ENCODE assay signal across 8 mouse cellular contexts in genomic region chr7:15982729-15983407, GRCm38 (mm10). TPM values are rescaled to one million over a fixed set of nuclear protein-coding genes. Genes with fewer than 3 reads are reported as not detected.
DNase-seq lines count a peak whose midpoint lies in the region; ATAC-seq and TF ChIP-seq lines count a peak whose summit lies in the region.
"Had no signal": no experiment of that assay in that cellular context is flagged by ENCODE, and none has a peak within 500 bp of the region (broad histone marks: within the 10 kb centered on the region; RNA-seq: fewer than 3 reads in every experiment).

No protein-coding gene starts in this region.

- WGBS in liver, postnatal 0 days (ENCODE audit: insufficient replicate concordance), result 21% methylated on average over 4 of the region's 4 CpGs

- H3K36me3 ChIP-seq in ES-Bruce4 (ENCODE audit: control insufficient read depth, insufficient read depth, low read length, poor library complexity, severe bottlenecking), result no peaks in the 10 kb centered on the region
- H3K36me3 ChIP-seq in liver, postnatal 0 days (replicated peaks; ENCODE audit: insufficient read depth, low read length), result peaks cover 28% of the 10 kb centered on the region

- H3K9ac ChIP-seq in ES-Bruce4 (ENCODE audit: low read depth, poor library complexity, severe bottlenecking), result no peak overlapping the region
- H3K9ac ChIP-seq in liver, postnatal 0 days (replicated peaks), result no peak overlapping the region

- TF ChIP-seq EP300 in ES-Bruce4 (IDR thresholded peaks at IDR 0.05; ENCODE audit: insufficient read depth, low read depth, low read length), result no peak
- TF ChIP-seq EP300 in liver, postnatal 0 days (IDR thresholded peaks at IDR 0.05; ENCODE audit: low read depth), result no peak

- peak in 1 of 2 experiments; percentile 52 for DNase-seq in layer of hippocampus, adult 2 months (ENCODE audit: low spot score in 2 of 2)
- no peak for DNase-seq in layer of hippocampus, adult 9-11 months
- DNase-seq in T-cell, adult 2 months (ENCODE audit: low spot score), result peak; percentile 55
- no peak for DNase-seq in liver, postnatal 0 days
- no peak for DNase-seq in urinary bladder, postnatal 25 days (ENCODE audit: low spot score)
- DNase-seq in right cerebral cortex, postnatal 25 days, result no peak

- TF ChIP-seq CTCF in layer of hippocampus, adult 2 months (conservative IDR thresholded peaks at IDR 0.05), result peak; percentile 94
- TF ChIP-seq CTCF in ES-Bruce4 (IDR thresholded peaks at IDR 0.05; ENCODE audit: low read depth, low read length), result peak; percentile 6
- peak; percentile 85 for TF ChIP-seq CTCF in liver, postnatal 0 days (IDR thresholded peaks at IDR 0.05; ENCODE audit: low read depth)

- peak overlapping the region; percentile 72 for H3K27ac ChIP-seq in layer of hippocampus, adult 2 months
- no peak overlapping the region for H3K27ac ChIP-seq in ES-Bruce4 (ENCODE audit: insufficient read depth, low read length)
- H3K27ac ChIP-seq in liver, postnatal 0 days (ENCODE audit: low read depth), result no peak overlapping the region
- H3K27ac ChIP-seq: macrophage had no signal

- no peak for ATAC-seq in liver, postnatal 0 days

- H3K9me3 ChIP-seq in ES-Bruce4 (replicated peaks; ENCODE audit: control insufficient read depth, insufficient read depth, low read length, poor library complexity, severe bottlenecking), result no peaks in the 10 kb centered on the region
- no peaks in the 10 kb centered on the region for H3K9me3 ChIP-seq in liver, postnatal 0 days (ENCODE audit: low read length)

- H3K27me3 ChIP-seq in ES-Bruce4 (ENCODE audit: control insufficient read depth, insufficient read depth, low read length, poor library complexity, severe bottlenecking), result no peaks in the 10 kb centered on the region
- H3K27me3 ChIP-seq in liver, postnatal 0 days (ENCODE audit: insufficient read depth, low read length), result no peaks in the 10 kb centered on the region

- no peak overlapping the region for H3K4me2 ChIP-seq in liver, postnatal 0 days (ENCODE audit: low read depth, low read length)

- peaks cover 4% of the 10 kb centered on the region for H3K4me1 ChIP-seq in ES-Bruce4 (ENCODE audit: control insufficient read depth, insufficient read depth, low read length)
- peaks cover 14% of the 10 kb centered on the region; the same call in 1 of the 2 replicates for H3K4me1 ChIP-seq in liver, postnatal 0 days (ENCODE audit: insufficient read depth)

- TF ChIP-seq POLR2A in ES-Bruce4 (IDR thresholded peaks at IDR 0.05; ENCODE audit: insufficient read depth, low read length), result no peak

- H3K4me3 ChIP-seq in layer of hippocampus, adult 2 months, result no peak overlapping the region
- H3K4me3 ChIP-seq in ES-Bruce4 (ENCODE audit: low read depth, low read length), result no peak overlapping the region
- H3K4me3 ChIP-seq in liver, postnatal 0 days (ENCODE audit: low read depth, low read length), result no peak overlapping the region

RNA-seq across cellular contexts. Expression of gene Ehd2, which starts 15.5 kb away (rescaled TPM):
- total RNA-seq in layer of hippocampus, adult 2 months (2021), result 1 to 10 TPM; 6.7 to 7.3 TPM
- polyA plus RNA-seq in ES-Bruce4 (2011; ENCODE audit: insufficient read depth, insufficient read length, low read depth, missing spikeins), result 4.6 and 4.9 TPM in 2 replicates
- 1.9 and 2.7 TPM in 2 replicates for polyA plus RNA-seq in liver, postnatal 0 days (2015; fragmentation: Nextera tagmentation; extraction: Ambion mirVana)
- polyA plus RNA-seq: macrophage had no signal

RNA-seq across cellular contexts. Expression of gene Nop53, which starts 37.0 kb away (rescaled TPM):
- total RNA-seq in layer of hippocampus, adult 2 months (2021), result 100 to 1,000 TPM; 115 to 121 TPM
- polyA plus RNA-seq in ES-Bruce4 (2011; ENCODE audit: insufficient read depth, insufficient read length, low read depth, missing spikeins), result 283 and 299 TPM in 2 replicates
- polyA plus RNA-seq in liver, postnatal 0 days (2015; fragmentation: Nextera tagmentation; extraction: Ambion mirVana), result 82.6 and 90.6 TPM in 2 replicates

Comparison
In these comparisons a context has a peak if more than half of its experiments do, and no peak if none do; other contexts are left out.
1. CTCF ChIP-seq: peak in every context shown above with its lines; median percentile 94 in layer of hippocampus, adult 2 months; 85 in liver, postnatal 0 days; 6 in ES-Bruce4.